Mouse (Mus musculus) naive thymus-derived CD4-positive, alpha-beta T cell, adult 2 months (primary cell): ENCODE data around the gene Catsperg1.
A peak's percentile ranks its signal among the peaks of the same experiment; 100 is the strongest.
"Not testable (repeated sequence)": the region's sequence is repeated elsewhere in the genome, so short reads cannot be mapped to it uniquely, and the experiment has no call there.

Experiments
- DNase-seq: peaks from one replicate; pipeline ENCODE4 v3.0.0-alpha.2; 2011; ENCODE audit warnings: low read depth

Catsperg1 gene

GRCm38 (mm10) chr7:29170066-29170754 lies 43.6 kb downstream of the Catsperg1 start, which contains the start of the genes Ggn and Spred3:
TSS of gene Ggn (plus strand) at chr7:29170210.
TSS of gene Spred3 (minus strand) at chr7:29170411.
- peak; percentile 53 for DNase-seq

GRCm38 (mm10) chr7:29169231-29170065 lies 44.4 kb downstream of the Catsperg1 start:
- DNase-seq, result no peak

- no peak for DNase-seq
Observed at GRCm38 (mm10) chr7:29168791-29169230, 45.0 kb downstream of the Catsperg1 start.

GRCm38 (mm10) chr7:29168121-29168695 lies 45.6 kb downstream of the Catsperg1 start:
- no peak for DNase-seq

GRCm38 (mm10) chr7:29167656-29168055 lies 46.2 kb downstream of the Catsperg1 start:
- no peak for DNase-seq

- peak; percentile 49 for DNase-seq
Observed at GRCm38 (mm10) chr7:29162750-29163525, 50.9 kb downstream of the Catsperg1 start.

- DNase-seq, result no peak
Observed at GRCm38 (mm10) chr7:29162294-29162693, 51.5 kb downstream of the Catsperg1 start.

GRCm38 (mm10) chr7:29158264-29158663 lies 55.6 kb downstream of the Catsperg1 start:
- DNase-seq, result no peak

GRCm38 (mm10) chr7:29155838-29156782 lies 57.7 kb downstream of the Catsperg1 start, which contains the start of gene Fam98c:
TSS of gene Fam98c (minus strand) at chr7:29156234.
- peak; percentile 86 for DNase-seq

GRCm38 (mm10) chr7:29155196-29155837 lies 58.5 kb downstream of the Catsperg1 start:
- peak; percentile 85 for DNase-seq

GRCm38 (mm10) chr7:29154018-29154720 lies 59.7 kb downstream of the Catsperg1 start:
- peak; percentile 50 for DNase-seq

- DNase-seq, result no peak
Observed at GRCm38 (mm10) chr7:29151486-29151885, 62.3 kb downstream of the Catsperg1 start.

GRCm38 (mm10) chr7:29148771-29149170 lies 65.1 kb downstream of the Catsperg1 start:
- no peak for DNase-seq

- DNase-seq, result no peak
Observed at GRCm38 (mm10) chr7:29146625-29147367, 67.0 kb downstream of the Catsperg1 start.

- no peak for DNase-seq
Observed at GRCm38 (mm10) chr7:29144006-29144405, 69.8 kb downstream of the Catsperg1 start.

- peak; percentile 89 for DNase-seq
Observed at GRCm38 (mm10) chr7:29141416-29141815, 72.4 kb downstream of the Catsperg1 start.

GRCm38 (mm10) chr7:29139237-29139636 lies 74.6 kb downstream of the Catsperg1 start:
- DNase-seq, result not testable (repeated sequence)

- no peak for DNase-seq
Observed at GRCm38 (mm10) chr7:29137429-29137828, 76.4 kb downstream of the Catsperg1 start.
